Mouse (Mus musculus): ENCODE data around the gene Gm5269. TPM values are rescaled to one million over a fixed set of nuclear protein-coding genes. Genes with fewer than 3 reads are reported as not detected.

Gene Gm5269
- not detected in 2 replicates for polyA plus RNA-seq (2012; ENCODE audit: insufficient read depth, insufficient read length, missing spikeins)

GRCm38 (mm10) chr1:45890173-45890572 is at the start of gene Gm5269:
TSS of gene Gm5269 (minus strand) at chr1:45890273.
- H3K4me1 ChIP-seq (ENCODE audit: control insufficient read depth, insufficient read depth, insufficient read length, low read length) = no peaks in the 10 kb centered on the region
- H3K4me3 ChIP-seq (ENCODE audit: insufficient read depth, low read depth, low read length) = no peak within 1 kb of the TSS

GRCm38 (mm10) chr1:45931127-45931526 is 41.1 kb upstream of the Gm5269 start:
- H3K4me1 ChIP-seq (ENCODE audit: control insufficient read depth, insufficient read depth, insufficient read length, low read length) = no peaks in the 10 kb centered on the region
- no peak overlapping the region for H3K27ac ChIP-seq (replicated peaks; ENCODE audit: low read depth, low read length)
- H3K4me3 ChIP-seq (ENCODE audit: insufficient read depth, low read depth, low read length) = no peak overlapping the region

More at GRCm38 (mm10) chr1:45890173-45890572, at the start of gene Gm5269:
- no peak within 1 kb of the TSS for H3K27ac ChIP-seq (replicated peaks; ENCODE audit: low read depth, low read length)

GRCm38 (mm10) chr1:45926911-45927310 is 36.8 kb upstream of the Gm5269 start:
- H3K4me3 ChIP-seq (ENCODE audit: insufficient read depth, low read depth, low read length) = no peak overlapping the region
- no peaks in the 10 kb centered on the region for H3K4me1 ChIP-seq (ENCODE audit: control insufficient read depth, insufficient read depth, insufficient read length, low read length)
- H3K27ac ChIP-seq (replicated peaks; ENCODE audit: low read depth, low read length) = no peak overlapping the region

- peak within 1 kb of the TSS; percentile 45 for H3K27ac ChIP-seq (replicated peaks; ENCODE audit: low read depth, low read length)
- H3K4me3 ChIP-seq (ENCODE audit: insufficient read depth, low read depth, low read length) = peak within 1 kb of the TSS; percentile 85
- H3K4me1 ChIP-seq (ENCODE audit: control insufficient read depth, insufficient read depth, insufficient read length, low read length) = no peaks in the 10 kb centered on the region
Measured at GRCm38 (mm10) chr1:45926393-45926763, 36.3 kb upstream of the Gm5269 start, which contains the start of gene Slc40a1. TSS of gene Slc40a1 (minus strand) at chr1:45926523.

GRCm38 (mm10) chr1:45925500-45926392 is 35.7 kb upstream of the Gm5269 start:
- Histone ChIP-seq H3K4me3 (ENCODE audit: insufficient read depth, low read depth, low read length) (peak overlapping the region; percentile 85), H3K4me1 (ENCODE audit: control insufficient read depth, insufficient read depth, insufficient read length, low read length) (no peaks in the 10 kb centered on the region), H3K27ac (replicated peaks; ENCODE audit: low read depth, low read length) (peak overlapping the region; percentile 45)

GRCm38 (mm10) chr1:45925131-45925499 is 35.0 kb upstream of the Gm5269 start:
- Histone ChIP-seq H3K27ac (replicated peaks; ENCODE audit: low read depth, low read length) (peak overlapping the region; percentile 45), H3K4me3 (ENCODE audit: insufficient read depth, low read depth, low read length) (peak overlapping the region; percentile 85), H3K4me1 (ENCODE audit: control insufficient read depth, insufficient read depth, insufficient read length, low read length) (no peaks in the 10 kb centered on the region)

GRCm38 (mm10) chr1:45924516-45924915 is 34.4 kb upstream of the Gm5269 start:
- Histone ChIP-seq H3K4me3 (ENCODE audit: insufficient read depth, low read depth, low read length) (peak overlapping the region; percentile 85), H3K27ac (replicated peaks; ENCODE audit: low read depth, low read length) (no peak overlapping the region), H3K4me1 (ENCODE audit: control insufficient read depth, insufficient read depth, insufficient read length, low read length) (no peaks in the 10 kb centered on the region)

GRCm38 (mm10) chr1:45923306-45923705 is 33.2 kb upstream of the Gm5269 start:
- Histone ChIP-seq H3K4me3 (ENCODE audit: insufficient read depth, low read depth, low read length) (0 out of 2 replicates have a peak overlapping the region, but pooled peaks have one; percentile 1), H3K27ac (replicated peaks; ENCODE audit: low read depth, low read length) (no peak overlapping the region), H3K4me1 (ENCODE audit: control insufficient read depth, insufficient read depth, insufficient read length, low read length) (no peaks in the 10 kb centered on the region)

GRCm38 (mm10) chr1:45920703-45921102 is 30.6 kb upstream of the Gm5269 start:
- H3K27ac ChIP-seq (replicated peaks; ENCODE audit: low read depth, low read length) = no peak overlapping the region
- no peak overlapping the region for H3K4me3 ChIP-seq (ENCODE audit: insufficient read depth, low read depth, low read length)
- H3K4me1 ChIP-seq (ENCODE audit: control insufficient read depth, insufficient read depth, insufficient read length, low read length) = no peaks in the 10 kb centered on the region

- Histone ChIP-seq H3K4me1 (ENCODE audit: control insufficient read depth, insufficient read depth, insufficient read length, low read length) (no peaks in the 10 kb centered on the region), H3K4me3 (ENCODE audit: insufficient read depth, low read depth, low read length) (no peak overlapping the region)
Measured at GRCm38 (mm10) chr1:45919752-45920151, 29.7 kb upstream of the Gm5269 start.

GRCm38 (mm10) chr1:45917136-45917803 is 27.2 kb upstream of the Gm5269 start:
- no peaks in the 10 kb centered on the region for H3K4me1 ChIP-seq (ENCODE audit: control insufficient read depth, insufficient read depth, insufficient read length, low read length)
- H3K4me3 ChIP-seq (ENCODE audit: insufficient read depth, low read depth, low read length) = no peak overlapping the region
- no peak overlapping the region; the same call in 1 of the 2 replicates for H3K27ac ChIP-seq (replicated peaks; ENCODE audit: low read depth, low read length)

More at GRCm38 (mm10) chr1:45919752-45920151, 29.7 kb upstream of the Gm5269 start:
- H3K27ac ChIP-seq (replicated peaks; ENCODE audit: low read depth, low read length) = no peak overlapping the region

GRCm38 (mm10) chr1:45916174-45916573 is 26.1 kb upstream of the Gm5269 start:
- Histone ChIP-seq H3K4me1 (ENCODE audit: control insufficient read depth, insufficient read depth, insufficient read length, low read length) (no peaks in the 10 kb centered on the region), H3K27ac (replicated peaks; ENCODE audit: low read depth, low read length) (no peak overlapping the region)

GRCm38 (mm10) chr1:45914236-45914635 is 24.2 kb upstream of the Gm5269 start:
- Histone ChIP-seq H3K4me1 (ENCODE audit: control insufficient read depth, insufficient read depth, insufficient read length, low read length) (no peaks in the 10 kb centered on the region), H3K4me3 (ENCODE audit: insufficient read depth, low read depth, low read length) (no peak overlapping the region), H3K27ac (replicated peaks; ENCODE audit: low read depth, low read length) (no peak overlapping the region)

More at GRCm38 (mm10) chr1:45916174-45916573, 26.1 kb upstream of the Gm5269 start:
- no peak overlapping the region for H3K4me3 ChIP-seq (ENCODE audit: insufficient read depth, low read depth, low read length)

GRCm38 (mm10) chr1:45905107-45905821 is 15.2 kb upstream of the Gm5269 start:
- H3K4me3 ChIP-seq (ENCODE audit: insufficient read depth, low read depth, low read length) = no peak overlapping the region
- H3K4me1 ChIP-seq (ENCODE audit: control insufficient read depth, insufficient read depth, insufficient read length, low read length) = no peaks in the 10 kb centered on the region
- H3K27ac ChIP-seq (replicated peaks; ENCODE audit: low read depth, low read length) = peak overlapping the region; percentile 51

- no peak overlapping the region for H3K4me3 ChIP-seq (ENCODE audit: insufficient read depth, low read depth, low read length)
- H3K4me1 ChIP-seq (ENCODE audit: control insufficient read depth, insufficient read depth, insufficient read length, low read length) = no peaks in the 10 kb centered on the region
- no peak overlapping the region for H3K27ac ChIP-seq (replicated peaks; ENCODE audit: low read depth, low read length)
Measured at GRCm38 (mm10) chr1:45904161-45904560, 14.1 kb upstream of the Gm5269 start.
